Mouse (Mus musculus): ENCODE measurements around the gene Ywhag. TPM values are rescaled to one million over a fixed set of nuclear protein-coding genes. Genes with fewer than 3 reads are reported as not detected.

Ywhag gene
- polyA plus RNA-seq, 1 experiment from 2014 or later = 84.8 TPM

GRCm38 (mm10) chr5:135960909-135961635, 26.7 kb upstream of the Ywhag start:
- H3K4me3 ChIP-seq (ENCODE audit: control insufficient read depth in 1 of 2, insufficient read depth in 1 of 2, low read depth in 1 of 2, low read length in 2 of 2) = no peak overlapping the region
- ATAC-seq (ENCODE audit: insufficient number of reproducible peaks, insufficient read depth, low FRiP score, low read depth) = no peak
- peak overlapping the region; percentile 81 to 92; a peak in 3 of 4 replicates for H3K27ac ChIP-seq (replicated peaks in 1 of 2; ENCODE audit: control insufficient read depth in 1 of 2, insufficient read depth in 1 of 2, low read depth in 2 of 2, low read length in 2 of 2)
- peaks cover 3% of the 10 kb centered on the region; the same call in 1 of the 2 replicates for H3K27me3 ChIP-seq (ENCODE audit: control insufficient read depth, insufficient read depth, low read length)
- no peaks in the 10 kb centered on the region for H3K36me3 ChIP-seq (ENCODE audit: control insufficient read depth, insufficient read depth, low read length)
- no peak overlapping the region for H3K9ac ChIP-seq (ENCODE audit: low read length)
- H3K4me1 ChIP-seq (ENCODE audit: control insufficient read depth in 2 of 2, insufficient read depth in 2 of 2, low read length in 2 of 2) = peaks cover 18 to 25% of the 10 kb centered on the region in 2 experiments
- H3K9me3 ChIP-seq (ENCODE audit: control insufficient read depth, low read length) = no peaks in the 10 kb centered on the region
- peak overlapping the region; percentile 96 for H3K4me2 ChIP-seq (ENCODE audit: low read length)
- 95% methylated on average over 15 of the region's 15 CpGs for WGBS

DNA sequence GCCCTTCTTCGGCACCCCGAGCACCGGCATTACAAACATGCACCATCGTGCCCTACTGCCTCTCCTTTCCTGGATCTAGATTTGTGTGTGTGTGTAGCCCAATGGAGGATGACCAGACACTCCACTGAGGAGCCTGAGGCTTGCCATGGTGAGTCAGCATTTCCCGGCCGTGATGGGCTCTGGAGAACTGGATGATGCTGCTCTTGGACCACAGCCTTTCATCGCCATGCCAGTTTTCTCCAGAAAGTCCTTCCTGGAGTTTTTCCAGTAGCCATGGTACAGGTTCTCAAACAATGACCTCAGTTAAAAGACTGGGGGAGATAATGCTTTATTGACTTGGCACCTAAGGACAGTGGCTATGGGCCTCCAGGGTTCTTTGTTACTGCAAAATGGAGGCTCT, 25.5 kb upstream of the Ywhag start:
- Histone ChIP-seq H3K36me3 (ENCODE audit: control insufficient read depth, insufficient read depth, low read length) (no peaks in the 10 kb centered on the region), H3K4me3 (ENCODE audit: control insufficient read depth in 1 of 2, insufficient read depth in 1 of 2, low read depth in 1 of 2, low read length in 2 of 2) (no peak overlapping the region), H3K4me1 (ENCODE audit: control insufficient read depth in 2 of 2, insufficient read depth in 2 of 2, low read length in 2 of 2) (peaks cover 14 to 16% of the 10 kb centered on the region in 2 experiments), H3K9ac (ENCODE audit: low read length) (no peak overlapping the region), H3K9me3 (ENCODE audit: control insufficient read depth, low read length) (no peaks in the 10 kb centered on the region), H3K4me2 (ENCODE audit: low read length) (no peak overlapping the region), H3K27me3 (ENCODE audit: control insufficient read depth, insufficient read depth, low read length) (no peaks in the 10 kb centered on the region), H3K27ac (replicated peaks in 1 of 2; ENCODE audit: control insufficient read depth in 1 of 2, insufficient read depth in 1 of 2, low read depth in 2 of 2, low read length in 2 of 2) (no peak overlapping the region)
- 92% methylated on average over 7 of the region's 7 CpGs for WGBS
- ATAC-seq (ENCODE audit: insufficient number of reproducible peaks, insufficient read depth, low FRiP score, low read depth) = no peak

DNA sequence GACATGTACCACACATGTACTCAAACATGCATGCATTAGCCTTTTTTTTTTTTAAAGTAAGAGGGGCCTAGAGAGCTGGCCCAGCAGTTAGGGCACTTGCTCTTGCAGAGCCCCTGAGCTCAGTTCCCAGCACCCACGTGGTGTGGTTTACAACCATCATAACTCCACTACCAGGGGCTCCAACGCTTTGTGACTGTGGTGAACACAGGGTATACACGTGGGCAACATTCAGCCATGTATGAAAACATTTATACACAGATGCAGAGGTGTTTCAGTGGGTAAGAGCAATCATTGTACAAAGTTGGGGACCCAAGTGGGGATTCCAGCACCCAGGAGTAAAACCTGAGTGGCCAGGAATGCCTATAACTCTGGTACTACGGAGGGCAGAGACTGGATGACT, 24.0 kb upstream of the Ywhag start:
- no peak overlapping the region for H3K9ac ChIP-seq (ENCODE audit: low read length)
- no peak overlapping the region for H3K4me3 ChIP-seq (ENCODE audit: control insufficient read depth in 1 of 2, insufficient read depth in 1 of 2, low read depth in 1 of 2, low read length in 2 of 2)
- WGBS = 95% methylated on average over 4 of the region's 4 CpGs
- no peaks in the 10 kb centered on the region for H3K36me3 ChIP-seq (ENCODE audit: control insufficient read depth, insufficient read depth, low read length)
- peaks cover 14 to 15% of the 10 kb centered on the region in 2 experiments for H3K4me1 ChIP-seq (ENCODE audit: control insufficient read depth in 2 of 2, insufficient read depth in 2 of 2, low read length in 2 of 2)
- H3K27ac ChIP-seq (replicated peaks in 1 of 2; ENCODE audit: control insufficient read depth in 1 of 2, insufficient read depth in 1 of 2, low read depth in 2 of 2, low read length in 2 of 2) = peak overlapping the region; percentile 92 to 94
- peak overlapping the region; percentile 62 for H3K4me2 ChIP-seq (ENCODE audit: low read length)
- no peak for ATAC-seq (ENCODE audit: insufficient number of reproducible peaks, insufficient read depth, low FRiP score, low read depth)
- H3K27me3 ChIP-seq (ENCODE audit: control insufficient read depth, insufficient read depth, low read length) = no peaks in the 10 kb centered on the region
- no peaks in the 10 kb centered on the region for H3K9me3 ChIP-seq (ENCODE audit: control insufficient read depth, low read length)

- 8% methylated on average over 28 of the region's 28 CpGs for WGBS
- Histone ChIP-seq H3K4me1 (ENCODE audit: control insufficient read depth in 2 of 2, insufficient read depth in 2 of 2, low read length in 2 of 2) (peaks cover 14 to 15% of the 10 kb centered on the region in 2 experiments), H3K27ac (replicated peaks in 1 of 2; ENCODE audit: control insufficient read depth in 1 of 2, insufficient read depth in 1 of 2, low read depth in 2 of 2, low read length in 2 of 2) (peak overlapping the region; percentile 94 to 97), H3K9me3 (ENCODE audit: control insufficient read depth, low read length) (no peaks in the 10 kb centered on the region), H3K9ac (ENCODE audit: low read length) (peak overlapping the region; percentile 54; the same call in 1 of the 2 replicates), H3K36me3 (ENCODE audit: control insufficient read depth, insufficient read depth, low read length) (no peaks in the 10 kb centered on the region), H3K4me3 (ENCODE audit: control insufficient read depth in 1 of 2, insufficient read depth in 1 of 2, low read depth in 1 of 2, low read length in 2 of 2) (peak overlapping the region; percentile 30 to 43), H3K4me2 (ENCODE audit: low read length) (peak overlapping the region; percentile 62), H3K27me3 (ENCODE audit: control insufficient read depth, insufficient read depth, low read length) (no peaks in the 10 kb centered on the region)
- peak; percentile 85 for ATAC-seq (ENCODE audit: insufficient number of reproducible peaks, insufficient read depth, low FRiP score, low read depth)
Observed at GRCm38 (mm10) chr5:135957207-135957974, 23.0 kb upstream of the Ywhag start.

DNA sequence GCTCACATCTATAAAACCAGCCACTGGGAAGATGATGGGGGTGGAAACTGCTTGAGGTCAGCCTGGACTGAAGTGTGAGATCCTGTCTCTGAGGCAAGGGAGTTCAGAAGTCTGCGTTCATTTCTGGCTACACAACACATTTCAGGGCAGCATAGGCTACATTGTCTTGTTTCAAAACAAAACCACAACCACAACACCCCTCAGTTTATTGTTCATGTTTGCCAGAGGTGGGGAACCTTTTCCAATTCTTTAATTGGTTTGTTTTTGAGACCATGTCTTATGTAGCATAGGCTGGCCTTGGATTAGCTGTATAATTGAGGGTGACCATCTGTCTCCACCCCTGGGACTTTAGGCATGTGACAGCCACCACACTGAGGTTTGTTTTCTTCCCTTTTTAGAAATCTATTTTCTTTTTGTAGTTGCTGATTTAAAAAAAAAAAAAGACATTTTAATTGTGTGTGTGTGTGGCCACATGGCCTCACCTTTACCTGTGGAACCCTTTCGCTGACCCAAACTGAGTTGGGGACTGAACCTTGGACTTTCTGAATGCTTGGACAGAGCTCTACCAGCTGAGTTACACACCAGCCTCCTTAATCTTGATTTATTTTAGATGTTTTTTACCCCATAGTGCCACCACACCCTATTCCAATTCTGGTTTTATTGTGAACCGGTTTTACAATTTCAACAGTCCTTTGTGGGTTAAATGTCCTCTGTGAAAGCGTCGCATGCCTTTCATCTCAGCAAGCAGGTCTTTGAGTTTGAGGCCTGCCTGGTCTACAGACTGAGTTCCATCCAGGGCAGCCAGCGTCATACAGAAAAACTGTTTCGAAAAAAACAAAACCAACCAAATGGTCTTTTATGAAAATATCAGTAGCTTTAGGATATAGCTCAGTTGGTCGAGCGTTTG, 22.1 kb upstream of the Ywhag start:
- WGBS = 85% methylated on average over 9 of the region's 9 CpGs

DNA sequence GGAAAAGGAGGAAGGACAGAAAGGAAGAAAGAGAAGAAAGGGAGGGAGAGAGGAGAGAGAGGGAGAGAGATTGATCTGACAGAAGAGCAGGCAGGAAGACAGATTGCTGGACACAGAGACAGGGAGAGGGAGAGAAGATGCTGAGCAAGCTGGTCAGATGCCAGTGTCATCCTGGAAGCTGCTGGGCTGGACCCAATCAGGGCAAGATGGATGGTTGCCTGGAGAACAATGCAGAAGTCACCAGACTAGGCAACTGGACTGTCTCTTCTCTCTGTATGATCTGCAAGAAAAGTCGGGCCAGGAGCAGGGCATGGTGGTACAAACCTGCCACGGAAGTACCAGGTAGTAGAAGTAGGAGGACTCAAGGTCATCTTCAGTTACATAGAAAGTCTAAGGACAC, 18.4 kb upstream of the Ywhag start:
- 93% methylated on average over 2 of the region's 2 CpGs for WGBS
- no peak overlapping the region for H3K4me3 ChIP-seq (ENCODE audit: control insufficient read depth in 1 of 2, insufficient read depth in 1 of 2, low read depth in 1 of 2, low read length in 2 of 2)
- H3K36me3 ChIP-seq (ENCODE audit: control insufficient read depth, insufficient read depth, low read length) = no peaks in the 10 kb centered on the region
- H3K27ac ChIP-seq (replicated peaks in 1 of 2; ENCODE audit: control insufficient read depth in 1 of 2, insufficient read depth in 1 of 2, low read depth in 2 of 2, low read length in 2 of 2) = no peak overlapping the region
- H3K4me1 ChIP-seq (ENCODE audit: control insufficient read depth in 2 of 2, insufficient read depth in 2 of 2, low read length in 2 of 2) = peaks cover 4 to 7% of the 10 kb centered on the region in 2 experiments; a peak in 3 of 4 replicates
- H3K9me3 ChIP-seq (ENCODE audit: control insufficient read depth, low read length) = no peaks in the 10 kb centered on the region
- H3K9ac ChIP-seq (ENCODE audit: low read length) = no peak overlapping the region
- no peak overlapping the region for H3K4me2 ChIP-seq (ENCODE audit: low read length)
- H3K27me3 ChIP-seq (ENCODE audit: control insufficient read depth, insufficient read depth, low read length) = no peaks in the 10 kb centered on the region
- no peak for ATAC-seq (ENCODE audit: insufficient number of reproducible peaks, insufficient read depth, low FRiP score, low read depth)

More for the DNA sequence above, 22.1 kb upstream of the Ywhag start:
- Histone ChIP-seq H3K9ac (ENCODE audit: low read length) (no peak overlapping the region; the same call in 1 of the 2 replicates), H3K36me3 (ENCODE audit: control insufficient read depth, insufficient read depth, low read length) (no peaks in the 10 kb centered on the region), H3K4me3 (ENCODE audit: control insufficient read depth in 1 of 2, insufficient read depth in 1 of 2, low read depth in 1 of 2, low read length in 2 of 2) (peak overlapping the region in 1 of 2 experiments; percentile 30; a peak in 2 of 4 replicates), H3K4me2 (ENCODE audit: low read length) (peak overlapping the region; percentile 62), H3K27me3 (ENCODE audit: control insufficient read depth, insufficient read depth, low read length) (no peaks in the 10 kb centered on the region), H3K9me3 (ENCODE audit: control insufficient read depth, low read length) (no peaks in the 10 kb centered on the region), H3K4me1 (ENCODE audit: control insufficient read depth in 2 of 2, insufficient read depth in 2 of 2, low read length in 2 of 2) (peaks cover 11% of the 10 kb centered on the region in 2 experiments), H3K27ac (replicated peaks in 1 of 2; ENCODE audit: control insufficient read depth in 1 of 2, insufficient read depth in 1 of 2, low read depth in 2 of 2, low read length in 2 of 2) (peak overlapping the region; percentile 94 to 97)
- no peak for ATAC-seq (ENCODE audit: insufficient number of reproducible peaks, insufficient read depth, low FRiP score, low read depth)

DNA sequence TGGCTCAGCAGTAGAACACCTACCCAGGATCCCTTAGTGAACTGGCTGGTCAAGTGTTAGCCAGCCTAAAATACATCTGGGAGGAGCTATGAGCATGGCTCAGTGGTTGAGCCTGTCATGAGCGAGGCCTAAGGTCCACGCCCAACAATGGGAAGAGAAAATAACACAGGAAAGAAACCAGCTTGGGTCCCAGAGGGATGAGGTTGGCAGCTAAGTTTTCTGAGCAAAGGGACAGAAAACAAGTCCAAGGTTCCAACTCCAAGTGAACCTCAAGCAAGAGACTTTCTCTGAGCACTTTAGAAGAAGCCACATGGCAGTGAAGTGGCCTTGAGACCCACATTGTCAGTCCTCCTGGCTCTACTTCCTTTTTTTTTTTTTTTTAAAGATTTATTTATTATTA, 17.2 kb upstream of the Ywhag start:
- WGBS = 75% methylated on average over 2 of the region's 2 CpGs
- no peak overlapping the region for H3K9ac ChIP-seq (ENCODE audit: low read length)
- no peaks in the 10 kb centered on the region for H3K27me3 ChIP-seq (ENCODE audit: control insufficient read depth, insufficient read depth, low read length)
- no peak overlapping the region for H3K4me2 ChIP-seq (ENCODE audit: low read length)
- H3K27ac ChIP-seq (replicated peaks in 1 of 2; ENCODE audit: control insufficient read depth in 1 of 2, insufficient read depth in 1 of 2, low read depth in 2 of 2, low read length in 2 of 2) = no peak overlapping the region
- H3K4me1 ChIP-seq (ENCODE audit: control insufficient read depth in 2 of 2, insufficient read depth in 2 of 2, low read length in 2 of 2) = peaks cover 0 to under 1% of the 10 kb centered on the region in 2 experiments; a peak in 1 of 4 replicates
- no peak overlapping the region for H3K4me3 ChIP-seq (ENCODE audit: control insufficient read depth in 1 of 2, insufficient read depth in 1 of 2, low read depth in 1 of 2, low read length in 2 of 2)
- ATAC-seq (ENCODE audit: insufficient number of reproducible peaks, insufficient read depth, low FRiP score, low read depth) = no peak
- H3K9me3 ChIP-seq (ENCODE audit: control insufficient read depth, low read length) = no peaks in the 10 kb centered on the region
- H3K36me3 ChIP-seq (ENCODE audit: control insufficient read depth, insufficient read depth, low read length) = no peaks in the 10 kb centered on the region
